ENCODE assay signal across 9 mouse cellular contexts in the genomic region with DNA sequence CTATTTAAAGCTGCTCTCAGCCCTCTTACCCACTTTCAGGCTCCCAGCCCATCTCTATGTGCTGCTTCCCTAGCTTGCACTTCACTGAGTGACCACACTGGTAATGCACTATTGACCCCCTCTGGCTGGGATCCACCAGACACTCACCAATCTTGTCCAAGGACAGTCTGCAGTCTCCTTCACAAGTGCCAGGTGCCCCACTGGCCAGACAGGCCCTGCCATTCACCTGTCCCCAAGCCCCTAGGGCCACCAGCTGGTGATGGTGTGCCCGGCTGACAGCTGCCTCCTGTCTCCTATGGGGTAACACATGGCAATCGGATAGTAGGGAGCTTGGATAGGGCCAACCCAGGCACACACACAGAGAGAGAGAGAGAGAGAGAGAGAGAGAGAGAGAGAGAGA. TPM values are rescaled to one million over a fixed set of nuclear protein-coding genes. Genes with fewer than 3 reads are reported as not detected.
A peak's percentile ranks its signal among the peaks of the same experiment; 100 is the strongest.
DNase-seq lines count a peak whose midpoint lies in the region; ATAC-seq and TF ChIP-seq lines count a peak whose summit lies in the region.
"Had no signal": no experiment of that assay in that cellular context is flagged by ENCODE, and none has a peak within 500 bp of the region (broad histone marks: within the 10 kb centered on the region; RNA-seq: fewer than 3 reads in every experiment).

No protein-coding gene starts in this region.

- TF ChIP-seq POLR2A in lung, adult 2 months (IDR thresholded peaks at IDR 0.05; ENCODE audit: borderline replicate concordance, extremely low read depth, low read depth, low read length): no peak

- no peaks in the 10 kb centered on the region for H3K36me3 ChIP-seq in intestine, embryonic 16.5 days (ENCODE audit: control insufficient read depth, insufficient read depth, low read length)
- H3K36me3 ChIP-seq: limb, embryonic 15.5 days had no signal

- TF ChIP-seq CTCF in lung, adult 2 months (IDR thresholded peaks at IDR 0.05; ENCODE audit: insufficient read depth, low read length): no peak

- H3K4me2 ChIP-seq in intestine, embryonic 16.5 days (ENCODE audit: low read depth, low read length): 0 out of 2 replicates have a peak overlapping the region, but pooled peaks have one; percentile 10

- H3K27ac ChIP-seq in intestine, embryonic 16.5 days (ENCODE audit: low read length): no peak overlapping the region
- H3K27ac ChIP-seq: limb, embryonic 15.5 days had no signal

- H3K9ac ChIP-seq in intestine, embryonic 16.5 days (ENCODE audit: low read depth, low read length): peak overlapping the region; percentile 16; the same call in 1 of the 2 replicates
- H3K9ac ChIP-seq: limb, embryonic 15.5 days had no signal

- peaks cover 15% of the 10 kb centered on the region for H3K27me3 ChIP-seq in intestine, embryonic 16.5 days (replicated peaks; ENCODE audit: control insufficient read depth, insufficient read depth, low read length)

- H3K4me1 ChIP-seq in lung, adult 2 months (ENCODE audit: control insufficient read depth, insufficient read depth, low read length): peaks cover 7% of the 10 kb centered on the region
- H3K4me1 ChIP-seq in intestine, embryonic 16.5 days (ENCODE audit: control insufficient read depth, insufficient read depth, low read length): peaks cover 10% of the 10 kb centered on the region

- no peak for ATAC-seq in intestine, embryonic 16.5 days

- no peaks in the 10 kb centered on the region for H3K9me3 ChIP-seq in intestine, embryonic 16.5 days (ENCODE audit: control insufficient read depth, low read length)
- H3K9me3 ChIP-seq: limb, embryonic 15.5 days had no signal

- peak overlapping the region; percentile 71 for H3K4me3 ChIP-seq in lung, adult 2 months (replicated peaks; ENCODE audit: extremely low read depth, low read depth, low read length)
- H3K4me3 ChIP-seq in intestine, embryonic 16.5 days (ENCODE audit: low read length): peak overlapping the region; percentile 86; the same call in 1 of the 2 replicates

- no peak for DNase-seq in lung, adult 2 months
- no peak for DNase-seq in lung, postnatal 14 days
- DNase-seq in cerebellum, adult 11 months: peak; percentile 77
- DNase-seq in cerebellum, postnatal 10 days: peak; percentile 85 to 87
- DNase-seq in layer of hippocampus, adult 18-20 months (ENCODE audit: low spot score in 2 of 2): no peak
- DNase-seq in kidney, postnatal 4 days: no peak
- DNase-seq: kidney, adult 9 months had no signal

- 60% methylated on average over 2 of the region's 2 CpGs for WGBS in lung, adult 2 months
- 61% methylated on average over 2 of the region's 2 CpGs for WGBS in intestine, embryonic 16.5 days

RNA-seq across cellular contexts. Expression of a gene that starts 2.1 kb away (rescaled TPM):
- 69.3 and 90.1 TPM in 2 replicates for polyA plus RNA-seq in lung, adult 2 months (2012; rRNA removed)
- polyA plus RNA-seq in intestine, embryonic 16.5 days (2015; fragmentation: Nextera tagmentation; extraction: Ambion mirVana): 0.54 and 0.72 TPM in 2 replicates
- total RNA-seq in layer of hippocampus, adult 18-20 months (2021): 10 to 100 TPM; 85.7 to 96.3 TPM

RNA-seq across cellular contexts. Expression of a gene that starts 31.3 kb away (rescaled TPM):
- polyA plus RNA-seq in lung, adult 2 months (2012; rRNA removed): 131 and 138 TPM in 2 replicates
- polyA plus RNA-seq in intestine, embryonic 16.5 days (2015; fragmentation: Nextera tagmentation; extraction: Ambion mirVana): 91.3 and 91.6 TPM in 2 replicates
- total RNA-seq in layer of hippocampus, adult 18-20 months (2021): 100 to 1,000 TPM in 1 of 2 experiments, 10 to 100 TPM in 1; 98.1 to 105 TPM

Comparison
In these comparisons a context has a peak if more than half of its experiments do, and no peak if none do; other contexts are left out.
1. DNase-seq: peak in cerebellum, adult 11 months (single experiment) and cerebellum, postnatal 10 days (2 of 2); none in lung, adult 2 months (single experiment), lung, postnatal 14 days (single experiment), layer of hippocampus, adult 18-20 months (0 of 2) and kidney, postnatal 4 days (0 of 2).
2. RNA of a gene that starts 2.1 kb away (polyA plus RNA-seq): 69.3 to 90.1 TPM in lung, adult 2 months; 0.54 to 0.72 TPM in intestine, embryonic 16.5 days; every median in the first group is over 10 times any median in the second.